Mouse (Mus musculus) hindbrain, embryonic 14.5 days (tissue): Measurements from ENCODE around the gene Nup88. TPM values are rescaled to one million over a fixed set of nuclear protein-coding genes. Genes with fewer than 3 reads are reported as not detected.

Experiments
- polyA plus RNA-seq: library from polyadenylated mRNA; unstranded; fragments of >200 nt; fragmentation: Nextera tagmentation; extraction: Ambion mirVana; gene quantifications from 2 replicates; pipeline ENCODE4 v1.2.1, GENCODE M21; 2014

The Nup88 gene
- polyA plus RNA-seq, 1 experiment from 2014 or later, result 117 TPM

Other genes starting within 250 kb of the Nup88 start
- gene Zfp3, start 205.8 kb downstream of the Nup88 start, polyA plus RNA-seq, result 16.9 and 18.1 TPM in 2 replicates
- gene Scimp, start 157.4 kb downstream of the Nup88 start, polyA plus RNA-seq, result not detected in 2 replicates
- gene Rabep1, start 125.2 kb downstream of the Nup88 start, polyA plus RNA-seq, result 77.5 and 86.4 TPM in 2 replicates
- 65.7 and 67.8 TPM in 2 replicates for gene Rpain, start 240 bp upstream of the Nup88 start, polyA plus RNA-seq
- gene C1qbp, start 13.1 kb upstream of the Nup88 start, polyA plus RNA-seq, result 171 and 174 TPM in 2 replicates
- gene Dhx33, start 34.5 kb upstream of the Nup88 start, polyA plus RNA-seq, result 15.7 and 16.5 TPM in 2 replicates
- gene Mis12, start 49.6 kb upstream of the Nup88 start, polyA plus RNA-seq, result 24.3 and 31.6 TPM in 2 replicates
- 30.2 and 37.1 TPM in 2 replicates for gene Derl2, start 49.9 kb upstream of the Nup88 start, polyA plus RNA-seq
- gene 6330403K07Rik, start 63.5 kb upstream of the Nup88 start, polyA plus RNA-seq, result 298 and 315 TPM in 2 replicates
- 0.07 TPM in 2 replicates for gene Nlrp1a, start 174.7 kb upstream of the Nup88 start, polyA plus RNA-seq